Mouse (Mus musculus) myocyte (in vitro differentiated cells): ENCODE results near the gene Ccdc71.

Experiments
- E2F4 ChIP-seq: IDR thresholded peaks from one replicate; pipeline ENCODE4 v1.6.1; 2011; ENCODE audit warnings: mild to moderate bottlenecking, control low read depth, moderate library complexity; ENCODE audit not compliant: insufficient read depth
- MAX ChIP-seq: IDR thresholded peaks from one replicate; pipeline ENCODE4 v1.6.1; 2011; ENCODE audit warnings: low read depth, mild to moderate bottlenecking, control low read depth
- MYOD1 ChIP-seq, 3 experiments: IDR thresholded peaks; one replicate each; pipeline ENCODE4 v1.6.1; 2011; ENCODE audit warnings: control low read depth in 2 of 3, low read depth in 2 of 3, mild to moderate bottlenecking in 2 of 3, moderate library complexity in 1 of 3; ENCODE audit not compliant: insufficient read length in 2 of 3, control insufficient read depth in 1 of 3
- POLR2A ChIP-seq: IDR thresholded peaks from one replicate; pipeline ENCODE4 v1.6.1; 2011; ENCODE audit warnings: low read depth, mild to moderate bottlenecking, control low read depth, moderate library complexity; ENCODE audit not compliant: insufficient read length
- POLR2AphosphoS2 ChIP-seq: IDR thresholded peaks from one replicate; pipeline ENCODE4 v1.6.1; 2011; ENCODE audit warnings: low read depth, control low read depth; ENCODE audit not compliant: insufficient read length
- USF1 ChIP-seq: IDR thresholded peaks from one replicate; pipeline ENCODE4 v1.6.1; 2011; ENCODE audit warnings: low read depth, mild to moderate bottlenecking, control low read depth, moderate library complexity

GRCm38 (mm10) chr9:108462192-108462591, 1.9 kb downstream of the Ccdc71 start:
- TF ChIP-seq E2F4: no peak
- TF ChIP-seq MYOD1 (IDR thresholded peaks at IDR 0.05; ENCODE audit: control insufficient read depth in 1 of 3, insufficient read length in 2 of 3, low read depth in 2 of 3): no peak
- TF ChIP-seq MAX: no peak
- TF ChIP-seq POLR2AphosphoS2: no peak
- no peak for TF ChIP-seq POLR2A
- TF ChIP-seq USF1: no peak
